10 mouse cellular contexts compared by ENCODE assay signal in the genomic region with DNA sequence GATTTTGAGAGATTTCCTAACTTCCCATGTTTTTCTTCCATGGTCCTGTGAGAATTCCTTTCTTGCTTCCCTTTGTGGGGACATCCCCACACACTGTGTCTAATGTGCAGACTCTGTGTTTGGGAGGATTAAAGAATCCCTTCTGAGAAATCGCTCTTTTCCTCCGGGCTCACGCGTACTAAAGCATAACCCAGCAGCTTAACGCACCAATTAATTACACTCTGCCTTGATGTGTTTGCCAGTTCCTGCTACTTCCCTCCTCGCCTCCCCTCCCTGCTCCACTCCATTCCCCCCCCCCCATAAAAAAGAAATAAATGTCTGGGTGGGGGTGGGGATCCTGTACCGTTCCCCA. TPM values are rescaled to one million over a fixed set of nuclear protein-coding genes. Genes with fewer than 3 reads are reported as not detected.
DNase-seq lines count a peak whose midpoint lies in the region; ATAC-seq and TF ChIP-seq lines count a peak whose summit lies in the region.
"Had no signal": no experiment of that assay in that cellular context is flagged by ENCODE, and none has a peak within 500 bp of the region (broad histone marks: within the 10 kb centered on the region; RNA-seq: fewer than 3 reads in every experiment).

No protein-coding gene starts in this region.

- intact Hi-C loops in gastrocnemius, adult 2 months (cut with DNase I) = no loop called here

- peak; percentile 3 for DNase-seq in gastrocnemius, adult 2 months
- no peak for DNase-seq in gastrocnemius, postnatal 25 days
- no peak for DNase-seq in lung, postnatal 10 days
- DNase-seq in limb, embryonic 14.5 days (ENCODE audit: low spot score) = no peak
- no peak for DNase-seq in stomach, postnatal 0 days (ENCODE audit: low spot score)
- DNase-seq in layer of hippocampus, postnatal 25 days (ENCODE audit: extremely low spot score in 1 of 2, low spot score in 1 of 2) = no peak
- DNase-seq in gastrocnemius, postnatal 10 days = no peak
- DNase-seq: cerebellum, postnatal 25 days had no signal

- no peak for TF ChIP-seq POLR2A in limb, embryonic 14.5 days (IDR thresholded peaks at IDR 0.05; ENCODE audit: borderline replicate concordance, extremely low read depth, insufficient read depth, insufficient read length)

- peak overlapping the region; percentile 91 for H3K4me2 ChIP-seq in lung, embryonic 16.5 days (ENCODE audit: low read depth, low read length)
- peak overlapping the region; percentile 97 for H3K4me2 ChIP-seq in limb, embryonic 14.5 days (replicated peaks; ENCODE audit: low read depth, low read length, severe bottlenecking)
- H3K4me2 ChIP-seq in stomach, postnatal 0 days (replicated peaks; ENCODE audit: low read depth) = peak overlapping the region; percentile 76

- no peak for ATAC-seq in lung, embryonic 16.5 days (ENCODE audit: low read depth)
- no peak for ATAC-seq in limb, embryonic 14.5 days (ENCODE audit: low FRiP score, low read depth)
- no peak for ATAC-seq in stomach, postnatal 0 days (ENCODE audit: low FRiP score, low TSS enrichment)

- H3K9ac ChIP-seq in lung, embryonic 16.5 days (ENCODE audit: low read length) = no peak overlapping the region
- no peak overlapping the region; the same call in 1 of the 2 replicates for H3K9ac ChIP-seq in limb, embryonic 14.5 days (ENCODE audit: low read depth, low read length, severe bottlenecking)
- peak overlapping the region; percentile 18; the same call in 1 of the 2 replicates for H3K9ac ChIP-seq in stomach, postnatal 0 days (ENCODE audit: low read length)

- H3K4me3 ChIP-seq in gastrocnemius, adult 2 months = peak overlapping the region; percentile 73
- H3K4me3 ChIP-seq in lung, embryonic 16.5 days (ENCODE audit: low read length) = peak overlapping the region; percentile 49
- H3K4me3 ChIP-seq in limb, embryonic 14.5 days (replicated peaks; ENCODE audit: low read length) = peak overlapping the region; percentile 37
- peak overlapping the region; percentile 45 for H3K4me3 ChIP-seq in stomach, postnatal 0 days (ENCODE audit: low read depth, low read length)

- H3K4me1 ChIP-seq in lung, embryonic 16.5 days (replicated peaks; ENCODE audit: control insufficient read depth, insufficient read depth, low read length) = peaks cover 33% of the 10 kb centered on the region
- peaks cover 34% of the 10 kb centered on the region for H3K4me1 ChIP-seq in limb, embryonic 14.5 days (ENCODE audit: control insufficient read depth, insufficient read depth, low read length)
- H3K4me1 ChIP-seq in stomach, postnatal 0 days (replicated peaks; ENCODE audit: control insufficient read depth, insufficient read depth) = peaks cover 2% of the 10 kb centered on the region; the same call in 1 of the 2 replicates

- H3K9me3 ChIP-seq in lung, embryonic 16.5 days (ENCODE audit: control insufficient read depth, low read length) = no peaks in the 10 kb centered on the region
- 0 out of 2 replicates have a peak, but pooled peaks cover 4% of the 10 kb centered on the region for H3K9me3 ChIP-seq in limb, embryonic 14.5 days (ENCODE audit: control insufficient read depth, low read length)
- no peaks in the 10 kb centered on the region for H3K9me3 ChIP-seq in stomach, postnatal 0 days (ENCODE audit: control insufficient read depth, low read length)

- no peak overlapping the region for H3K27ac ChIP-seq in gastrocnemius, adult 2 months
- no peak overlapping the region for H3K27ac ChIP-seq in lung, embryonic 16.5 days (ENCODE audit: low read length)
- no peak overlapping the region for H3K27ac ChIP-seq in limb, embryonic 14.5 days (replicated peaks; ENCODE audit: low read depth, low read length)
- H3K27ac ChIP-seq in stomach, postnatal 0 days (replicated peaks) = no peak overlapping the region

- TF ChIP-seq CTCF in gastrocnemius, adult 2 months (IDR thresholded peaks at IDR 0.05) = no peak
- TF ChIP-seq CTCF in stomach, postnatal 0 days (IDR thresholded peaks at IDR 0.05; ENCODE audit: low read depth) = no peak

- no peak for TF ChIP-seq EP300 in stomach, postnatal 0 days (optimal IDR thresholded peaks at IDR 0.05)

- no peaks in the 10 kb centered on the region for H3K36me3 ChIP-seq in lung, embryonic 16.5 days (ENCODE audit: control insufficient read depth, insufficient read depth, low read length)
- H3K36me3 ChIP-seq in limb, embryonic 14.5 days (ENCODE audit: control insufficient read depth, insufficient read depth, low read length) = no peaks in the 10 kb centered on the region
- no peaks in the 10 kb centered on the region for H3K36me3 ChIP-seq in stomach, postnatal 0 days (ENCODE audit: control insufficient read depth, insufficient read depth, low read length)

- WGBS in lung, embryonic 16.5 days = 4% methylated on average over 7 of the region's 7 CpGs
- 2% methylated on average over 7 of the region's 7 CpGs for WGBS in limb, embryonic 14.5 days
- 6% methylated on average over 7 of the region's 7 CpGs for WGBS in stomach, postnatal 0 days

- peaks cover 22% of the 10 kb centered on the region for H3K27me3 ChIP-seq in lung, embryonic 16.5 days (ENCODE audit: control insufficient read depth, insufficient read depth, low read depth, low read length)
- no peaks in the 10 kb centered on the region; the same call in 1 of the 2 replicates for H3K27me3 ChIP-seq in limb, embryonic 14.5 days (ENCODE audit: control insufficient read depth, insufficient read depth, low read length)
- no peaks in the 10 kb centered on the region for H3K27me3 ChIP-seq in stomach, postnatal 0 days (ENCODE audit: control insufficient read depth, insufficient read depth, low read length)

RNA-seq across cellular contexts. Expression of gene Kcnn3, which starts 1.5 kb away (rescaled TPM):
- total RNA-seq in gastrocnemius, adult 2 months (2021) = 1 to 10 TPM; 1.4 to 4.1 TPM
- total RNA-seq in gastrocnemius, postnatal 25 days (2021) = 1 to 10 TPM; 2.5 to 5.8 TPM
- polyA plus RNA-seq in lung, embryonic 16.5 days (2015; fragmentation: Nextera tagmentation; extraction: Ambion mirVana) = 0.68 and 1.1 TPM in 2 replicates
- 5.9 and 6.6 TPM in 2 replicates for polyA plus RNA-seq in limb, embryonic 14.5 days (2012; rRNA removed)
- 4.1 and 5.0 TPM in 2 replicates for polyA plus RNA-seq in limb, embryonic 14.5 days (2014; fragmentation: Nextera tagmentation; extraction: Ambion mirVana)
- 4.5 and 5.3 TPM in 2 replicates for polyA plus RNA-seq in stomach, postnatal 0 days (2015; fragmentation: Nextera tagmentation; extraction: Ambion mirVana)
- 10 to 100 TPM; 22.9 to 23.5 TPM for total RNA-seq in layer of hippocampus, postnatal 25 days (2021)
- 10 to 100 TPM in 1 of 2 experiments, 1 to 10 TPM in 1; 6.9 to 11.9 TPM for total RNA-seq in gastrocnemius, postnatal 10 days (2021)
- total RNA-seq: megakaryocyte progenitor cell, adult 5-6 weeks had no signal
